Mouse (Mus musculus) cerebellum, adult 9-10 months (tissue): ENCODE results near the gene Ank3.

Source experiments
- DNase-seq: peaks from one replicate; pipeline ENCODE4 v3.0.0; 2022

Ank3 gene

GRCm38 (mm10) chr10:69632885-69633284, 234.3 kb downstream of the Ank3 start:
- no peak for DNase-seq

- DNase-seq = no peak
Measured at GRCm38 (mm10) chr10:69634891-69635290, 236.3 kb downstream of the Ank3 start.

- no peak for DNase-seq
Measured at GRCm38 (mm10) chr10:69635910-69636656, 237.5 kb downstream of the Ank3 start.

GRCm38 (mm10) chr10:69639138-69639537, 240.6 kb downstream of the Ank3 start:
- DNase-seq = no peak

- DNase-seq = no peak
Measured at GRCm38 (mm10) chr10:69640617-69641016, 242.0 kb downstream of the Ank3 start.

- DNase-seq = no peak
Measured at GRCm38 (mm10) chr10:69643481-69643880, 244.9 kb downstream of the Ank3 start.

GRCm38 (mm10) chr10:69643986-69644385, 245.4 kb downstream of the Ank3 start:
- DNase-seq = no peak

- no peak for DNase-seq
Measured at GRCm38 (mm10) chr10:69645311-69645802, 246.8 kb downstream of the Ank3 start.

GRCm38 (mm10) chr10:69645929-69646328, 247.4 kb downstream of the Ank3 start:
- no peak for DNase-seq

GRCm38 (mm10) chr10:69650074-69650473, 251.5 kb downstream of the Ank3 start:
- DNase-seq = no peak

- peak; percentile 50 for DNase-seq
Measured at GRCm38 (mm10) chr10:69652660-69653059, 254.1 kb downstream of the Ank3 start.

GRCm38 (mm10) chr10:69653121-69653677, 254.6 kb downstream of the Ank3 start:
- no peak for DNase-seq

- no peak for DNase-seq
Measured at GRCm38 (mm10) chr10:69654176-69654575, 255.6 kb downstream of the Ank3 start.

GRCm38 (mm10) chr10:69654866-69655633, 256.5 kb downstream of the Ank3 start:
- DNase-seq = peak; percentile 82

- peak; percentile 80 for DNase-seq
Measured at GRCm38 (mm10) chr10:69656321-69656720, 257.7 kb downstream of the Ank3 start.

GRCm38 (mm10) chr10:69659818-69660217, 261.2 kb downstream of the Ank3 start:
- no peak for DNase-seq

GRCm38 (mm10) chr10:69662338-69662737, 263.8 kb downstream of the Ank3 start:
- peak; percentile 93 for DNase-seq

- no peak for DNase-seq
Measured at GRCm38 (mm10) chr10:69667482-69667881, 268.9 kb downstream of the Ank3 start.

- no peak for DNase-seq
Measured at GRCm38 (mm10) chr10:69670496-69670895, 271.9 kb downstream of the Ank3 start.

- DNase-seq = no peak
Measured at GRCm38 (mm10) chr10:69670959-69671358, 272.4 kb downstream of the Ank3 start.

GRCm38 (mm10) chr10:69671505-69671904, 272.9 kb downstream of the Ank3 start:
- DNase-seq = no peak

- DNase-seq = no peak
Measured at GRCm38 (mm10) chr10:69672545-69672944, 274.0 kb downstream of the Ank3 start.

GRCm38 (mm10) chr10:69678230-69678629, 279.7 kb downstream of the Ank3 start:
- no peak for DNase-seq

GRCm38 (mm10) chr10:69686336-69686735, 287.8 kb downstream of the Ank3 start:
- no peak for DNase-seq
